Mouse (Mus musculus) lung, postnatal 4 days (tissue): Measurements from ENCODE around the gene Rad17.

Source experiments
- DNase-seq, 2 experiments: peaks; one replicate each; pipeline ENCODE4 v3.0.0; 2021

Rad17 gene

GRCm38 (mm10) chr13:100612903-100613302 lies 37.9 kb downstream of the Rad17 start:
- no peak for DNase-seq

- no peak for DNase-seq
Observed at GRCm38 (mm10) chr13:100612251-100612650, 38.6 kb downstream of the Rad17 start.

- DNase-seq, result no peak
Observed at GRCm38 (mm10) chr13:100611266-100611665, 39.6 kb downstream of the Rad17 start.

GRCm38 (mm10) chr13:100607756-100608155 lies 43.1 kb downstream of the Rad17 start:
- no peak for DNase-seq

GRCm38 (mm10) chr13:100605845-100606244 lies 45.0 kb downstream of the Rad17 start:
- DNase-seq, result no peak

- DNase-seq, result no peak
Observed at GRCm38 (mm10) chr13:100603738-100604095, 47.1 kb downstream of the Rad17 start.

- no peak for DNase-seq
Observed at GRCm38 (mm10) chr13:100603031-100603737, 47.7 kb downstream of the Rad17 start.

GRCm38 (mm10) chr13:100602239-100602902 lies 48.5 kb downstream of the Rad17 start:
- DNase-seq, result no peak

- DNase-seq, result no peak
Observed at GRCm38 (mm10) chr13:100601034-100601433, 49.8 kb downstream of the Rad17 start.

- peak; percentile 35 to 39 for DNase-seq
Observed at GRCm38 (mm10) chr13:100600317-100600716, 50.5 kb downstream of the Rad17 start.

- DNase-seq, result no peak
Observed at GRCm38 (mm10) chr13:100597284-100597683, 53.6 kb downstream of the Rad17 start.

- no peak for DNase-seq
Observed at GRCm38 (mm10) chr13:100595552-100595885, 55.3 kb downstream of the Rad17 start.

- DNase-seq, result no peak
Observed at GRCm38 (mm10) chr13:100594838-100595551, 55.9 kb downstream of the Rad17 start.

- DNase-seq, result peak; percentile 51 to 56
Observed at GRCm38 (mm10) chr13:100594041-100594792, 56.6 kb downstream of the Rad17 start.

- no peak for DNase-seq
Observed at GRCm38 (mm10) chr13:100588646-100589045, 62.2 kb downstream of the Rad17 start.

GRCm38 (mm10) chr13:100582144-100582543 lies 68.7 kb downstream of the Rad17 start:
- no peak for DNase-seq

GRCm38 (mm10) chr13:100581701-100582100 lies 69.2 kb downstream of the Rad17 start:
- no peak for DNase-seq

GRCm38 (mm10) chr13:100579951-100580350 lies 70.9 kb downstream of the Rad17 start:
- no peak for DNase-seq

- no peak for DNase-seq
Observed at GRCm38 (mm10) chr13:100579220-100579619, 71.6 kb downstream of the Rad17 start.

GRCm38 (mm10) chr13:100575950-100576349 lies 74.9 kb downstream of the Rad17 start:
- DNase-seq, result peak in 1 of 2 experiments; percentile 15

- DNase-seq, result no peak
Observed at GRCm38 (mm10) chr13:100570713-100571112, 80.1 kb downstream of the Rad17 start.

GRCm38 (mm10) chr13:100568359-100568758 lies 82.5 kb downstream of the Rad17 start:
- DNase-seq, result no peak
